Mouse (Mus musculus): ENCODE results near the gene Ugcg.

DNA sequence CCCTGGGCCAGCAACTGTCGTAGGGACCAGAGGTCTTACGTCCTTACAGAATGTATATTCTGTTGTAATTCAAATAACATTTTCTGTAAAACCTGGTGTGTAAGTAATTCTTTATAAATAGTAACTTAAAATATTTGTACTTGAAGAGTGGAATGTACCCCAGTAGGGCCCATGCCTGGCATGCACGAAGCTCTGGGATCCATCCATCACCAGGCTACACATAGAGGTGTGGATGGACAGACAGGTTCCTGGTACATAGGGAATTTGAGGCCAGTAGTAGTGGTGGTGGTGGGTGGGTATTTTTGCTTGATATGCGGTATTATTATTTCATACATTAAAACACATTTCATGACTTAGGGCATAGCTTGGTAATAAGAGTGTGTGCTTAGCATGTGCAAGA lies 19.6 kb downstream of the Ugcg start:
- TF ChIP-seq CTCF (IDR thresholded peaks at IDR 0.05; ENCODE audit: extremely low read depth, insufficient read depth, insufficient read length, insufficient replicate concordance) (no peak), POLR2A (IDR thresholded peaks at IDR 0.05; ENCODE audit: low read depth, low read length) (no peak)
